ENCODE assay signal across 8 mouse cellular contexts in the genomic region with DNA sequence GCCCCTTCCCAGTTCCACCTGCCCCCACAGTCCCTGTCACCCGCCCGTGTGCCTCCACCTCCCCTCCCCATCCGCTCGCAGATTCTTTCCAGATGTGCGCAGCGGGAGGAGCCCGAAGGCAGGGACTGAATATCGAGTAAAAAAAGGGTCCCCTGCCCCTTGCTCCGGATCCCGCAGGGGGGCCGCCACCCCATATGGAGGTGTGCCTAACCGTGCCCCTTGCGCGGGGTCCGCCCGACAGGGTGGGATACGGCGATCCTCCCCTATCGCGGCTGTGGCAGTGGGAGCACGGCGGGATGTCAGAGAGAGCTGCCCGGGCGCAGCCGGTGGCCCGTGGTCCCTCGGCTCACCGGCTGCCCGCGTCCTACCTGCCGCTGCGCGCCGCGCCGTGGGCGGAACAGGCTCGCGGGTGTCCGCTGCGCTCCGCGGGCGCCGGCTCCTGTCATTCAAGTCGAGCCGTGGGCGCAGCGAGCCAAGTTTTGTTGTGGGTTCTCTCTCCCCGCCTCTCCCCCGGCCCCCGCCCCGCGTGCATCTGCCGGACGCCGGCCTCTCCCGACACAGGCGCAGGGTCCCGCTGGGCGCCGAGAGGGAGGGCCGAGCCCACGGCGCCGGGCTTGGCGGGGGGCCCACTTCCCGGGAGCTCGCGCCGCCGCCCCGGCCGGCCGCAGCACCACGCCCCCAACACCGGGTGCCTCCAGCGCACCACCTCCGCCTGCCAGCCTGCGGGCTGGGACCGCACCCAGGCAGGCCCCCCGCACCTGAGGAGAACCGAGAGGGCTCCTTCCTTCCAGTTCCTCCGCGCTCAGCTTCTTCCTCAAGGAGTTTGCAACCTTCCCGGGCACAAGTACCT.
DNase-seq lines count a peak whose midpoint lies in the region; ATAC-seq and TF ChIP-seq lines count a peak whose summit lies in the region.

No protein-coding gene starts in this region.

- H3ac ChIP-seq in C2C12 (ENCODE audit: control insufficient read depth, insufficient read length, low read depth): peak overlapping the region; percentile 63

- peak overlapping the region; percentile 70 for H3K9ac ChIP-seq in forebrain, embryonic 13.5 days

- peak; percentile 69 for ATAC-seq in forebrain, embryonic 13.5 days

- no peak overlapping the region for H3K27ac ChIP-seq in forebrain, embryonic 13.5 days

- H3K36me3 ChIP-seq in C2C12 (ENCODE audit: control insufficient read depth, insufficient read depth): no peaks in the 10 kb centered on the region
- no peaks in the 10 kb centered on the region for H3K36me3 ChIP-seq in forebrain, embryonic 13.5 days (ENCODE audit: poor library complexity, severe bottlenecking)

- H3K79me3 ChIP-seq in C2C12 (ENCODE audit: low read depth): no peaks in the 10 kb centered on the region

- peaks cover 28% of the 10 kb centered on the region for H3K27me3 ChIP-seq in C2C12 (ENCODE audit: control insufficient read depth, insufficient read depth, insufficient read length)
- peaks cover 56% of the 10 kb centered on the region for H3K27me3 ChIP-seq in forebrain, embryonic 13.5 days

- peak overlapping the region; percentile 99 for H3K4me2 ChIP-seq in forebrain, embryonic 13.5 days

- WGBS in forebrain, embryonic 13.5 days: under 1% methylated on average over 68 of the region's 86 CpGs

- H3K4me1 ChIP-seq in forebrain, embryonic 13.5 days: peaks cover 16% of the 10 kb centered on the region

- intact Hi-C loops in heart, postnatal 14 days (cut with DNase I): loop anchor here (5.0 kb wide), 1 partner anchor 79 kb away; no protein-coding TSS in a partner anchor

- peak; percentile 43 for DNase-seq in R1 (ENCODE audit: low read depth, low spot score)
- peak; percentile 70 to 72 for DNase-seq in heart, postnatal 14 days
- peak; percentile 67 to 72 for DNase-seq in kidney, postnatal 4 days
- peak; percentile 67 for DNase-seq in lung, postnatal 36 days
- DNase-seq in right cerebral cortex, postnatal 14 days: peak; percentile 57
- DNase-seq in B cell, adult 2 months: no peak

- no peaks in the 10 kb centered on the region for H3K9me3 ChIP-seq in forebrain, embryonic 13.5 days (replicated peaks)

- H3K4me3 ChIP-seq in C2C12 (ENCODE audit: insufficient read depth, poor library complexity, severe bottlenecking): no peak overlapping the region
- H3K4me3 ChIP-seq in forebrain, embryonic 13.5 days: peak overlapping the region; percentile 60

- no peak for TF ChIP-seq CTCF in C2C12 (IDR thresholded peaks at IDR 0.05; ENCODE audit: control insufficient read depth, insufficient read depth, insufficient read length)

- H3K79me2 ChIP-seq in C2C12 (ENCODE audit: control insufficient read depth, insufficient read depth): no peaks in the 10 kb centered on the region

TF ChIP-seq in C2C12, 6 proteins besides CTCF, POLR2A, EP300 and RAD21:
- TF ChIP-seq USF1 (IDR thresholded peaks at IDR 0.05; ENCODE audit: low read depth) (no peak), MYOG (IDR thresholded peaks at IDR 0.05; ENCODE audit: control insufficient read depth, extremely low read depth, insufficient read length) (no peak), MYOD1 (IDR thresholded peaks at IDR 0.05; ENCODE audit: control insufficient read depth, insufficient read length, low read depth) (no peak), MAX (IDR thresholded peaks at IDR 0.05) (no peak), CEBPB (IDR thresholded peaks at IDR 0.05; ENCODE audit: low read depth) (no peak), FOSL1 (IDR thresholded peaks at IDR 0.05; ENCODE audit: insufficient read depth, low read length, poor library complexity, severe bottlenecking) (no peak)

Comparison
In these comparisons a context has a peak if more than half of its experiments do, and no peak if none do; other contexts are left out.
1. DNase-seq: peak in R1 (single experiment), heart, postnatal 14 days (2 of 2), kidney, postnatal 4 days (2 of 2), lung, postnatal 36 days (single experiment) and right cerebral cortex, postnatal 14 days (single experiment); none in B cell, adult 2 months (0 of 2).